Mouse (Mus musculus): ENCODE results near the gene Arhgap23.

The Arhgap23 gene

GRCm38 (mm10) chr11:97531381-97532260 lies 116.3 kb downstream of the Arhgap23 start:
- peak; percentile 94 for DNase-seq (ENCODE audit: low read depth, low spot score)

DNA sequence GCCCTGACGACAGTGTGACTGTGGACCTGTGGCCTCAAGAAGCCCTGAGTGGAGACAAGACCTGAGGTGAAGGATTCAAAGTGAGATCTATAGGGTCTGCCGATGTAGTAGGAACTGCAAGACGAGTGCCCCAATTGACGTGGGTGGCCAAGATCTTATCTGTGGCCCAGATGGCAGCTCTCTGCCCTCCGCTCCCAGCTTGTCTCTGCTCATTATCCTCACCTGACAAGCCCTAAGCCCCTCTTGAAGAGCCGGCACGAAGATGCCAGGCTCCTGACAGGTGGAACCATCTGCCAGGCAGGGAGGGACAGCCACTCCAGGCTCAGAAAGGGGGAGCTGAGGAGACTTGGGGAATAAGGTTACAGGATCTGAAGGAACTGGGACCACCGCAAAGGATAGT lies 117.0 kb downstream of the Arhgap23 start:
- DNase-seq (ENCODE audit: low read depth, low spot score) = no peak

DNA sequence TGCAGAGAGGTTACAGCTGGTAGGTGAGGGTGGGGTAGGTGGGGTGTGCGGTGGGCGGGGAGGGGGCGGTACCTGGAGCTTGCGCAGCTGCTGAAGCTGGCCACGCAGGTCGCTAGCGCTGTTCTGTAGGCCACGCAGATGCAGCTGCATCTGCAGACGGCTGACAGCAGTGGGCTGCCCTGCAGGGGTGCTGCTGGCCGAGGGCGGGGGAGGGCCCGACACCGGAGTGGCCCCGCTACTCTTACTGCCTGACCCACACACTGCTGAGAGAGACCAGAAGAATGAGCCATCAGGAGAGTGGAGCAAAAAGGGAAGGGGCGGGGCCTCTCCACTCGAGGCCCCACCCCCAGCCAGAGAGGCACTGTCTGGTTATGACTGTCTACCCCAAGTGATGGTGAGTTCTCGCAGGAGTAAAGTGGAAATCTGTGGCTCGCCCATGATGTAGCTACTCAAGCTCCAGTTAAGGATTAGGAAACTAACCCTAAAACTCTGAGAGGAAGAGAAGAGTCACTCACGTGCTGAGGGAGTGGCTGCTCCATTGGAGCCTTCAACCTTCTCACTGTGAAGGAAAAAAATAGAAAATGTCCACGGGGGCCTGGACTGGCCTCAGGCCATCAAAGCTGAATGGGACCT lies 117.7 kb downstream of the Arhgap23 start:
- DNase-seq (ENCODE audit: low read depth, low spot score) = peak; percentile 84

- no peak for DNase-seq (ENCODE audit: low read depth, low spot score)
Observed at GRCm38 (mm10) chr11:97533653-97534052, 118.3 kb downstream of the Arhgap23 start.

DNA sequence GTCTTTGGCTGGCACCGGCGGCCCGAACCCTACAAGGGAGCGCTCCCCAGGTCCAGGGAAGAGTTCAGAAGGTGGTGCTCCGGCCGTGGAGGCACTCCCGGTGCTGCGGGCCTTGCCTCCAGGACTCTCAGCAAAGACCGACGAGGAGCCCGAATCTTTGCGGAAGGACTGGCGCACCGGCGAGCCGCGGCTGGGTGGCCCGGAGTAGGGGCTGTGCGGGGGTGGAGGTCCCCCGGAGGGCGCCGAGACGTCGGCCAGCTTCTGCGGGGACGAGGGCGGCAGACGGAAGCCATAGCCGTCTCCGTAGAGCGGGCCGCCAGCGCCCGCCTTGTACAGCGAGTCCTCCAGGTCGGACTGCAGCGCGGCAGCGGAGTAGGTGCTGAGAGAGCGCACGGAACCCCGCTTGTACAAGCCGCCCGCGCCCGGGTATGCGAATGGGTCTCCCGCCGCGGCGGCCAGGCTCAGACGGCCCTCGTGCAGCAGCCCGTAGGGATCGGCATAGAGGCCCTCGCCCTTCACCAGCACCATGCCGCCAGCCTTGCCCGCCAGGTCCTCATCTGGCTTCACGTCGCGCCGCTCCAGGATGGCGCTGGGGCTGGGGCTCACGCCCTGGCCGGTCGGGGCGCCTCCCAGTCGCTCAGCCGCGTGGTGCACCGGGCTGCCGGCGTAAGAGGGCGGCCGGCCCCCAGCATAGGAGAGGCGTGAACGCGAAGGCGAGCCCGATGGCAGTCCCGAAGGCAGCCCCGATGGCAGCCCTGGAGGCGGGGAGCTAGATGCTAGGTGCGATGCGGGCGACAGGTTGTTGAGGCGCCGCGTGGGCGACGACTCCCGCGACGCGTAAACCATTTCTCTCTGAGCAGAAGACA lies 119.3 kb downstream of the Arhgap23 start:
- peak; percentile 46 for DNase-seq (ENCODE audit: low read depth, low spot score)

- DNase-seq (ENCODE audit: low read depth, low spot score) = no peak
Observed at GRCm38 (mm10) chr11:97535308-97535630, 119.9 kb downstream of the Arhgap23 start.

- DNase-seq (ENCODE audit: low read depth, low spot score) = no peak
Observed at GRCm38 (mm10) chr11:97535660-97536059, 120.3 kb downstream of the Arhgap23 start.

DNA sequence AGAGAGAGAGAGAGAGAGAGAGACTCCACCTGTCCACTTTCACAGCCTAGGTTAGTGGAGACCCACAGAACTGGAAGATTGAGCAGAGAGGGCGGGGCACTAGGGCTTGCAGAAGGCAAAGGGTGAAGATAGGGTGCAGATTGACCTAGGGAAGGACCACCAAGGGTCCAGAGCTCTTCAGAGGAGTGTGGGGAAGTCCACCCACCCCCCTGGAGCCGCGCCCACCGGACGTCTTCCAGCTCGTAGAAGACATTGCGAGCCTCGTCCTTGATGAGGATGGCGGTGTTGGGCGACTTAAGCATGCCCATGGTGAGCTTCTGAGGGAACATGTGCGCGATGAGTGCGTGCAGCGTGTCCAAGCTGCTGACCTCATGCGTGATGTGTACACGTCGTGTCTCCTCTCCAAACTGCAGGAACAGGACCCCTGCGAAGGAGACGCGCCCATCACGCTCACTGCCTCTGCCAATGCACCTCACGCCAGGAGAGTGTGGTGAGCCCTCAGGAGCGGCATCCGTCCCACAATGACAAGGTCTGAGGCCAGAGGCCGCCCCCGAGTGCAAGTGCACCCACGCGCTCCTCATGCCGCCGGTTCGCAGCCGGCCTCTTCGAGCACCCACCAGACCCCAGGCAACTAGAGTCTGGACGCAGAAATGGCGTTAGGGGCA lies 120.9 kb downstream of the Arhgap23 start:
- no peak for DNase-seq (ENCODE audit: low read depth, low spot score)

- DNase-seq (ENCODE audit: low read depth, low spot score) = peak; percentile 57
Observed at GRCm38 (mm10) chr11:97536835-97537579, 121.7 kb downstream of the Arhgap23 start.

DNA sequence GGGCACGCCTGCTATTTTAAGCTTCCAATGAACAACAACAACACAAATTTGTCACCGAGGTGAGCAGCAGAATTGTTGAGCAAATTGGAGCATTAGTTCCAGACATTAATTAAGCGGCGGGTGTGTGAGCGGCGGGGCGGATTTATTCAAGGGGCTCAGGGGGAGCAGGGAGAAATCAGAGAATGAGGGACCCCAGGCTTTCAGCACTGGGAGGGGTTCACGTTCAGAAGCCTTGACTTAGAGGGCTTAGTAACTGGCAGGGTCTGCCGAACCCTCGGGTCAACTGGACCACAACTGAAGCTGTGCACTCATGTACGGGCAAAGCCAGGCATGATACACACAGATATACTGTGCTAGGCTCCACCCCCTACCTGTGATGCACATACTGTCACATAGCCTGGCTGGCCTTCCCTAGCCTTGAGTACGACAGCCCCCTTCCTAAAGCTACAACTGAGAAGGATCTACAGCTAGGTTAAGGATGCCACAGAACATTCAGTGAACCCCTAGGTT lies 122.3 kb downstream of the Arhgap23 start:
- no peak for DNase-seq (ENCODE audit: low read depth, low spot score)

- no peak for DNase-seq (ENCODE audit: low read depth, low spot score)
Observed at GRCm38 (mm10) chr11:97539622-97540021, 124.3 kb downstream of the Arhgap23 start.

DNA sequence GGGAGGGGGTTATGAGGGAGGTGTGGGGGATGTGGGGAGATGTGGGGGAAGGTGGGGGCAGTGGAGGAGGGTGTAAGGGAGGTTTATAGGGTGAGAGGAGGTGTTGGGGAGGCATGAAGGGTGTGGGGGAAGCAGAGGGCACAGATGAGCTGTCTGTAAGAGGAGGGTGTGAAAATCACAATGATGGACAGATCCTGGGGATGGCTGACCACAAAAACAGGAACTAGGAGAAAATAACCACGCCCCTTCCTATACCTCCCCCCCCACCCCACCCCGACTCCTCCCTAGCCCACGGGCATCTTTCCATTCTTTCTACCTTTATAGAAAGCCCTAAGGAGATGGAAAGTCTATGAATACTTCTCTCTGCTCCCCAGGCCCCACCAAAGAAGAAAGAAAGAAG lies 124.8 kb downstream of the Arhgap23 start:
- DNase-seq (ENCODE audit: low read depth, low spot score) = no peak

DNA sequence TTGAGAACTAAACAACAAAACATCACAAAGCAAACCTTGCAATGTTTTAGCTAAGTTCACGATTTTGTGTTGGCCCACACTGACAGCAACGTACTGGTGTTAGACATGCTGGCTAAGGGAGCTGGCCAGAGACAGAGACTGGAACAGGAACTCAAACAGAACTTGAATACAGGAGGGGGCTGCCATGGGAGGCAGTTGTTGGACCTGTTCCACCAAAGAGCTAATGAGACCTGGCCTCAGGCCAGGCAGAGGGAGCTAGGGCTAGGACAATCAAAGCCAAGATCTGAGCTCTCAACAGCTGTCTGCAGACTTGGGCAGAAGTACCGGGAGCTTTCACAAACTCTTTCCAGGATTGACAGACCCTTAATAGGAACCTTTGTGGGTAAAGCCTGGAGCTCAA lies 125.3 kb downstream of the Arhgap23 start:
- DNase-seq (ENCODE audit: low read depth, low spot score) = no peak

DNA sequence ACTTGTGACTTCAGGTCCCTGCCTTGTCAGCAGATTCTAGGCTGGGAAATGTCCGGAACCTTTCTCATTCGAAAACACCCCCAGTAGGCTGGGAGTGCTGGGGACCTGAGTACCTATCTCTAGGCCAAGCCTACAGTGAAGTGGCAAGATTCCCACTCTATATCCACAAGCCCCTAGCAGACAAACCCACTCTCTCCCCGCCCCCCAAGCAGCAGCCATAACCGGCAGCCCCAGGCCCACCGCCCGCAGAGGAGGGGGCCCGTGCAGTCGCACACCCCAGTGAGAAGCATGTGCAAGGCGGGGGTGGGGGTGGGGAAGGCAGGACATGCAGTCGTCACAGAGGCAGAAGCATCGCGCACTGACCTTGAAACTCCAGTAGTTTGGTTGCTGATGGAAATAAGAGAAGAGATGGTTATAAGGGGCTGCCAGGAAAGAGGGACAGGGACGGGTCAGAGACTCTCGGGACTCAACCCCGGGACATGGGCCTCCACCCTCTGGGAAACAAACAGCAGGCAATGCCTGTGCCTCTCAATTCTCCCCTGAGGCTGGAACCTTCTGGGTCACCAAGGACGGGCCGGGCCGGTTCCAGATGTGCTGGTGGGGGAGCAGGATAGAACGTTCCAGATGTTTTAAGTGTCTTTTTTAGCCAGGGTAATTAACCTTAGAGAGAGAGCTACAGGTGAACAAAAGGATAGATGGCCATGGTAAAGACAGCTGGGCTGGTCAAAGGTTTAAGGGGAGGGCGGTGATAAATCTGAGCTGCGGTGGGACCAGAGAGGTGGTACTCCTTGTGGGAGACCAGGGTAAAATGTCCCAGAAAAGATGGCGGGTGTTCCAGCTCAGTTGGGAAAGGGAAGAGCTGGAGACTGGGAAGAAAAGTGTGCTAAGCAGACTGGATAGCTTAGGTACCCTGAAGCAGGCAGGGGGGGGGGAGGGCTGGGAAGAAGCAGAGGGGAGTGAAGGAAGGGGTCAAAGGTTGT lies 127.1 kb downstream of the Arhgap23 start:
- no peak for DNase-seq (ENCODE audit: low read depth, low spot score)

GRCm38 (mm10) chr11:97543181-97543733 lies 127.9 kb downstream of the Arhgap23 start:
- DNase-seq (ENCODE audit: low read depth, low spot score) = no peak

- no peak for DNase-seq (ENCODE audit: low read depth, low spot score)
Observed at GRCm38 (mm10) chr11:97543883-97544282, 128.6 kb downstream of the Arhgap23 start.

GRCm38 (mm10) chr11:97545808-97546560 lies 130.7 kb downstream of the Arhgap23 start:
- DNase-seq (ENCODE audit: low read depth, low spot score) = peak; percentile 74

GRCm38 (mm10) chr11:97546804-97547411 lies 131.6 kb downstream of the Arhgap23 start:
- DNase-seq (ENCODE audit: low read depth, low spot score) = peak; percentile 77

Data from R1 (cell line).